Mouse (Mus musculus) limb, embryonic 11.5 days (tissue): Measurements from ENCODE around the gene Mllt3. TPM values are rescaled to one million over a fixed set of nuclear protein-coding genes. Genes with fewer than 3 reads are reported as not detected.

Experiments used
- ATAC-seq: fragments of 200-750 bp; cut with Nextera tagmentation; 2 replicates; pipeline ENCODE4 v1.8.0; 2017; ENCODE audit warnings: low read depth; ENCODE audit not compliant: insufficient number of reproducible peaks, low FRiP score, low TSS enrichment
- DNase-seq: peaks from one replicate; pipeline ENCODE4 v3.0.0-alpha.2; 2015; ENCODE audit warnings: low spot score
- H3K27ac ChIP-seq: fragments of 300-500 bp; sonication (generic); replicated peaks from 2 replicates; pipeline ENCODE4 v1.5.1; 2014; ENCODE audit warnings: low read depth, mild to moderate bottlenecking, low read length
- H3K27me3 ChIP-seq: fragments of 300-500 bp; sonication (generic); 2 replicates; pipeline ENCODE4 v1.6.1; 2014; ENCODE audit warnings: mild to moderate bottlenecking, low read length, mixed read lengths; ENCODE audit not compliant: control insufficient read depth, insufficient read depth
- H3K36me3 ChIP-seq: fragments of 300-500 bp; sonication (generic); 2 replicates; pipeline ENCODE4 v1.6.1; 2014; ENCODE audit warnings: mild to moderate bottlenecking, low read length, moderate library complexity, mixed read lengths; ENCODE audit not compliant: control insufficient read depth, insufficient read depth
- H3K4me1 ChIP-seq: fragments of 300-500 bp; sonication (generic); 2 replicates; pipeline ENCODE4 v1.6.1; 2014; ENCODE audit warnings: low read length, mixed read lengths; ENCODE audit not compliant: control insufficient read depth, insufficient read depth
- H3K4me2 ChIP-seq: fragments of 300-500 bp; sonication (generic); 2 replicates; pipeline ENCODE4 v1.6.1; 2014; ENCODE audit warnings: low read depth, mild to moderate bottlenecking, moderate library complexity; ENCODE audit not compliant: severe bottlenecking
- H3K4me3 ChIP-seq: fragments of 300-500 bp; sonication (generic); 2 replicates; pipeline ENCODE4 v1.5.1; 2014; ENCODE audit warnings: low read depth, low read length
- H3K9ac ChIP-seq: fragments of 300-500 bp; sonication (generic); 2 replicates; pipeline ENCODE4 v1.6.1; 2014; ENCODE audit warnings: mild to moderate bottlenecking, low read length
- H3K9me3 ChIP-seq: fragments of 300-500 bp; sonication (generic); 2 replicates; pipeline ENCODE4 v1.6.1; 2016; ENCODE audit warnings: low read length; ENCODE audit not compliant: control insufficient read depth
- WGBS: fragments of 180-500 bp; shearing (Covaris S2); extraction: QIAGEN DNeasy Blood & Tissue Kit; methylation state at CpG from one replicate; pipeline ENCODE4 v1.1.7; 2014; 5-methylcytosine and 5-hydroxymethylcytosine counted together
- polyA plus RNA-seq: library from polyadenylated mRNA; unstranded; fragments of >200 nt; fragmentation: Nextera tagmentation; extraction: Ambion mirVana; gene quantifications from 2 replicates; pipeline ENCODE4 v1.2.1, GENCODE M21; 2014

Mllt3 gene
- polyA plus RNA-seq, 1 experiment from 2014 or later = 60.0 TPM

GRCm38 (mm10) chr4:87736779-87737178, 296.4 kb downstream of the Mllt3 start:
- Histone ChIP-seq H3K27ac (no peak overlapping the region), H3K36me3 (no peaks in the 10 kb centered on the region), H3K9me3 (no peaks in the 10 kb centered on the region), H3K4me2 (no peak overlapping the region), H3K4me3 (no peak overlapping the region), H3K27me3 (no peaks in the 10 kb centered on the region), H3K9ac (no peak overlapping the region), H3K4me1 (peaks cover 6% of the 10 kb centered on the region; the same call in 1 of the 2 replicates)
- WGBS = 83% methylated on average over 3 of the region's 3 CpGs
- DNase-seq (no peak), ATAC-seq (no peak)

GRCm38 (mm10) chr4:87731118-87731672, 302.0 kb downstream of the Mllt3 start:
- Histone ChIP-seq H3K27ac (no peak overlapping the region), H3K27me3 (no peaks in the 10 kb centered on the region), H3K9ac (no peak overlapping the region), H3K4me3 (no peak overlapping the region), H3K36me3 (no peaks in the 10 kb centered on the region), H3K9me3 (no peaks in the 10 kb centered on the region), H3K4me1 (peaks cover 5% of the 10 kb centered on the region; the same call in 1 of the 2 replicates), H3K4me2 (no peak overlapping the region)
- 5% methylated on average over 5 of the region's 5 CpGs for WGBS
- ATAC-seq (peak; percentile 70), DNase-seq (peak; percentile 33)

GRCm38 (mm10) chr4:87728581-87728980, 304.6 kb downstream of the Mllt3 start:
- Histone ChIP-seq H3K9me3 (no peaks in the 10 kb centered on the region), H3K36me3 (no peaks in the 10 kb centered on the region), H3K4me1 (peaks cover 5% of the 10 kb centered on the region; the same call in 1 of the 2 replicates), H3K4me3 (no peak overlapping the region), H3K4me2 (no peak overlapping the region), H3K9ac (no peak overlapping the region), H3K27ac (no peak overlapping the region), H3K27me3 (no peaks in the 10 kb centered on the region)
- WGBS = 63% methylated on average over 1 of the region's 1 CpGs
- DNase-seq = no peak
- ATAC-seq = no peak

DNA sequence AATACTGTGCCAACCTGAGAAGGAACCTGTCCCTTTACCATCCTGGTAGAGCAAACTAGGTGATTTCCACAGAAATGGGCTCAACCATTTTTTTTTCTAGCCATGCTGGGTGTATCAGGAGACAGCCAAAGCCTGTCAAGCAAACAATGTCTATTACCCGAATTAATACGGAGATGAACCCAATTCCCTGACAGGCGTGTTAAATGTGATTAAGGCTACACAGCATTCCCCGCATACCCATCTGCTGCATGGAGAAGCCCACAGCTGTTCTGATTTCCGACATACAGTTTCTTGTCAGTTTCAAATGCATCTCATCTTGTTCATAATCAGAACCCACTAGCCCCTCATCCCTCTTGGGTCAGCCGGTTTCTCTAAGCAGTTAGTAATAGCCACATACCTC, 309.7 kb downstream of the Mllt3 start:
- Histone ChIP-seq H3K9me3 (no peaks in the 10 kb centered on the region), H3K4me3 (no peak overlapping the region), H3K4me1 (peaks cover 9% of the 10 kb centered on the region; the same call in 1 of the 2 replicates), H3K4me2 (no peak overlapping the region), H3K9ac (no peak overlapping the region), H3K36me3 (no peaks in the 10 kb centered on the region), H3K27me3 (no peaks in the 10 kb centered on the region), H3K27ac (no peak overlapping the region)
- WGBS = 87% methylated on average over 6 of the region's 6 CpGs
- no peak for DNase-seq
- ATAC-seq = no peak

Other genes with a start within 250 kb of the Mllt3 start
- 13.9 and 14.9 TPM in 2 replicates for gene Focad, start 61.3 kb upstream of the Mllt3 start, polyA plus RNA-seq